Mouse (Mus musculus) lung, postnatal 14 days (tissue): ENCODE results near the gene Fam221b.

Experiments
- DNase-seq: peaks from one replicate; pipeline ENCODE4 v3.0.0; 2021

Fam221b gene

DNA sequence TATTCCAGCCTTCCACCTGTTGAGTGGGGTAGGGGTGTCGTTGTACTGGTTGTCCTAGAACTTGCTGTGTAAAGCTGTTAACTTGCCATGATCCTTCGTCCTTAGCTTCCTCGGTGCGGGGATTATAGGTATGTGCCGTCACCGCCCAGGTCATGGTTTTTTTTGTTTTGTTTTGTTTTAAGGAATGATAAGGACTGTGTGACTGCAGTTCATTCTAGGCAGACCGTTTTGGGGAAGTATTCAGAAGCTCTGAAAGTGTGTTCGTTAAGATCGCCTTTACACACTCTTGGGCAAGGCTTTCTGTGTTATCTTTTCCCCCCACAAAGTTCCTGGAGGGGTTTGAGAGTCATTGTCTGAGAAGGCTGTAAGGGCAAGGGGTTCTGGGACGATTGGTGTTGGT lies 56.4 kb downstream of the Fam221b start:
- no peak for DNase-seq
